Mouse (Mus musculus): Measurements from ENCODE around the gene Mthfd1l.

Gene Mthfd1l

GRCm38 (mm10) chr10:4154035-4154434 lies 181.1 kb downstream of the Mthfd1l start:
- no peak for DNase-seq (ENCODE audit: low read depth)

- no peak for DNase-seq (ENCODE audit: low read depth)
Observed at GRCm38 (mm10) chr10:4155521-4155920, 182.6 kb downstream of the Mthfd1l start.

- DNase-seq (ENCODE audit: low read depth): no peak
Observed at GRCm38 (mm10) chr10:4158533-4158932, 185.6 kb downstream of the Mthfd1l start.

- no peak for DNase-seq (ENCODE audit: low read depth)
Observed at GRCm38 (mm10) chr10:4159541-4160090, 186.7 kb downstream of the Mthfd1l start.

GRCm38 (mm10) chr10:4160242-4160785 lies 187.4 kb downstream of the Mthfd1l start:
- DNase-seq (ENCODE audit: low read depth): no peak

GRCm38 (mm10) chr10:4162049-4162448 lies 189.1 kb downstream of the Mthfd1l start:
- no peak for DNase-seq (ENCODE audit: low read depth)

- DNase-seq (ENCODE audit: low read depth): no peak
Observed at GRCm38 (mm10) chr10:4162976-4163375, 190.1 kb downstream of the Mthfd1l start.

GRCm38 (mm10) chr10:4164681-4165080 lies 191.8 kb downstream of the Mthfd1l start:
- DNase-seq (ENCODE audit: low read depth): no peak

- no peak for DNase-seq (ENCODE audit: low read depth)
Observed at GRCm38 (mm10) chr10:4168222-4168798, 195.4 kb downstream of the Mthfd1l start.

GRCm38 (mm10) chr10:4174229-4174628 lies 201.3 kb downstream of the Mthfd1l start:
- DNase-seq (ENCODE audit: low read depth): no peak

- no peak for DNase-seq (ENCODE audit: low read depth)
Observed at GRCm38 (mm10) chr10:4174717-4175116, 201.8 kb downstream of the Mthfd1l start.

- no peak for DNase-seq (ENCODE audit: low read depth)
Observed at GRCm38 (mm10) chr10:4177285-4177684, 204.4 kb downstream of the Mthfd1l start.

GRCm38 (mm10) chr10:4179049-4179790 lies 206.3 kb downstream of the Mthfd1l start:
- no peak for DNase-seq (ENCODE audit: low read depth)

GRCm38 (mm10) chr10:4181953-4182352 lies 209.0 kb downstream of the Mthfd1l start:
- DNase-seq (ENCODE audit: low read depth): no peak

GRCm38 (mm10) chr10:4182406-4182805 lies 209.5 kb downstream of the Mthfd1l start:
- no peak for DNase-seq (ENCODE audit: low read depth)

GRCm38 (mm10) chr10:4188614-4189402 lies 215.9 kb downstream of the Mthfd1l start:
- no peak for DNase-seq (ENCODE audit: low read depth)

- no peak for DNase-seq (ENCODE audit: low read depth)
Observed at GRCm38 (mm10) chr10:4189422-4189821, 216.5 kb downstream of the Mthfd1l start.

- no peak for DNase-seq (ENCODE audit: low read depth)
Observed at GRCm38 (mm10) chr10:4198978-4199377, 226.1 kb downstream of the Mthfd1l start.

- no peak for DNase-seq (ENCODE audit: low read depth)
Observed at GRCm38 (mm10) chr10:4199926-4200325, 227.0 kb downstream of the Mthfd1l start.

- no peak for DNase-seq (ENCODE audit: low read depth)
Observed at GRCm38 (mm10) chr10:4200546-4201104, 227.7 kb downstream of the Mthfd1l start.

GRCm38 (mm10) chr10:4201141-4201540 lies 228.2 kb downstream of the Mthfd1l start:
- DNase-seq (ENCODE audit: low read depth): no peak

GRCm38 (mm10) chr10:4203651-4204050 lies 230.7 kb downstream of the Mthfd1l start:
- DNase-seq (ENCODE audit: low read depth): peak; percentile 7

All from induced T-regulatory cell, adult 2 months (primary cell).